Mouse (Mus musculus) intestine, postnatal 0 days (tissue): ENCODE results near the gene Btd. TPM values are rescaled to one million over a fixed set of nuclear protein-coding genes. Genes with fewer than 3 reads are reported as not detected.

ENCODE experiments used
- ATAC-seq: fragments of 200-750 bp; cut with Nextera tagmentation; 2 replicates; pipeline ENCODE4 v1.8.0; 2017; ENCODE audit warnings: mild to moderate bottlenecking, moderate TSS enrichment, moderate library complexity
- H3K27ac ChIP-seq: fragments of 300-500 bp; sonication (generic); 2 replicates; pipeline ENCODE4 v1.5.1; 2014; ENCODE audit warnings: mild to moderate bottlenecking, low read depth, low read length, moderate library complexity
- H3K27me3 ChIP-seq: fragments of 300-500 bp; sonication (generic); replicated peaks from 2 replicates; pipeline ENCODE4 v1.6.1; 2014; ENCODE audit warnings: low read length, mixed read lengths; ENCODE audit not compliant: control insufficient read depth, insufficient read depth
- H3K36me3 ChIP-seq: fragments of 300-500 bp; sonication (generic); 2 replicates; pipeline ENCODE4 v1.6.1; 2014; ENCODE audit warnings: mild to moderate bottlenecking, moderate library complexity; ENCODE audit not compliant: control insufficient read depth, insufficient read depth
- H3K4me1 ChIP-seq: fragments of 300-500 bp; sonication (generic); replicated peaks from 2 replicates; pipeline ENCODE4 v1.6.1; 2014; ENCODE audit warnings: antibody characterized with exemption, low read length, mixed read lengths; ENCODE audit not compliant: control insufficient read depth, insufficient read depth
- H3K4me2 ChIP-seq: fragments of 300-500 bp; sonication (generic); replicated peaks from 2 replicates; pipeline ENCODE4 v1.6.1; 2014; ENCODE audit warnings: low read depth, mild to moderate bottlenecking, moderate library complexity
- H3K4me3 ChIP-seq: fragments of 300-500 bp; sonication (generic); 2 replicates; pipeline ENCODE4 v1.5.1; 2014; ENCODE audit warnings: low read depth, low read length
- H3K9ac ChIP-seq: fragments of 300-500 bp; sonication (generic); 2 replicates; pipeline ENCODE4 v1.6.1; 2014; ENCODE audit warnings: mild to moderate bottlenecking, low read depth, low read length
- H3K9me3 ChIP-seq: fragments of 300-500 bp; sonication (generic); 2 replicates; pipeline ENCODE4 v1.6.1; 2016; ENCODE audit warnings: mixed run types; ENCODE audit not compliant: control insufficient read depth
- CTCF ChIP-seq: sonication (generic); IDR thresholded peaks from 2 replicates; pipeline ENCODE4 v1.5.1; 2016; ENCODE audit warnings: low read depth, mild to moderate bottlenecking, control low read depth, antibody characterized with exemption, moderate library complexity
- WGBS: fragments of 180-500 bp; shearing (Covaris S2); extraction: QIAGEN DNeasy Blood & Tissue Kit; methylation state at CpG from one replicate; pipeline ENCODE4 v1.1.7; 2014; 5-methylcytosine and 5-hydroxymethylcytosine counted together
- polyA plus RNA-seq: library from polyadenylated mRNA; unstranded; fragments of >200 nt; fragmentation: Nextera tagmentation; extraction: Ambion mirVana; gene quantifications from 2 replicates; pipeline ENCODE4 v1.2.1, GENCODE M21; 2015

Btd gene
- polyA plus RNA-seq, 1 experiment from 2014 or later = 45.5 TPM

DNA sequence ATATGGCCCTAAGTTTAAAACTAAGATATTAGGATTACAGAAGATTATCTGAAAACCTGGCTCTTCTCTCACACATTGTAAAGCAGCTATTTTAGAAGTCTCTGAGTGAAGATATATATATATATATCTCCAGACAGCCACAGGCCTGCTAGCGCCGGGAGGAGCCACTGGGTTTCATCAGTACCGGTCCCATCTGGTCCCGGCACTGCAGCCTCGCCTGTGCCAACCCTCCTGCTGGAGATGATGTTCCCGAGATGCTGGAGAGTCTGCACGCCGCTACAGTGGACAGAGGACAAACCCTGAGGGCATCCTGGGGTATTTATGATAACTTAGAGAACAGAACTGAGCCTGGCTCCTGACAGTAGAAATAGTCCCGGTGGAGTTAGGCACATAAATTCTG, 23.6 kb upstream of the Btd start:
- H3K9ac ChIP-seq = no peak overlapping the region
- no peak for TF ChIP-seq CTCF
- no peaks in the 10 kb centered on the region for H3K27me3 ChIP-seq
- H3K4me2 ChIP-seq = no peak overlapping the region
- ATAC-seq = no peak
- H3K27ac ChIP-seq = no peak overlapping the region
- H3K4me1 ChIP-seq = no peaks in the 10 kb centered on the region
- H3K4me3 ChIP-seq = no peak overlapping the region
- WGBS = 87% methylated on average over 9 of the region's 9 CpGs
- H3K36me3 ChIP-seq = peaks cover 15% of the 10 kb centered on the region; the same call in 1 of the 2 replicates
- H3K9me3 ChIP-seq = no peaks in the 10 kb centered on the region

DNA sequence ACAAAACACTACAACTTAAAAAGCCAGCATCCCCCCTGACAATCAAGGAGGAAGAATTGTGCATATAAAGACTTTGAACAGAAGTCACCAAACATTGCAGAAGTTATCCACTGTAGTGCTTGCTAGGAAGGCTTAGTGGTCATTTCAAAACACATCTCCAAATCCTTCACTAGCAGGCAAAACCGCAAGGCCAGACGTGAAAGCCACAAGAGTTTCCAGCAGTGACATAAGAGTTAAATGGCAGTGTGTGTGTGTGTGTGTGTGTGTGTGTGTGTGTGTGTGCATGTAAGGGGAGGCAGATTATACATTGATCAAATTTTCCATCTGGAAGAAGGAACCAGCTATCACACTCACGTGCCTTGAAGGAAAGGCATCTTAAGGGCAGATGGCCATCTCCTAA, 22.8 kb upstream of the Btd start:
- H3K27me3 ChIP-seq = no peaks in the 10 kb centered on the region
- no peaks in the 10 kb centered on the region for H3K4me1 ChIP-seq
- 80% methylated on average over 3 of the region's 3 CpGs for WGBS
- H3K4me3 ChIP-seq = no peak overlapping the region
- peaks cover 10% of the 10 kb centered on the region; the same call in 1 of the 2 replicates for H3K36me3 ChIP-seq
- TF ChIP-seq CTCF = no peak
- H3K27ac ChIP-seq = no peak overlapping the region
- H3K4me2 ChIP-seq = no peak overlapping the region
- no peaks in the 10 kb centered on the region for H3K9me3 ChIP-seq
- ATAC-seq = no peak
- no peak overlapping the region for H3K9ac ChIP-seq

DNA sequence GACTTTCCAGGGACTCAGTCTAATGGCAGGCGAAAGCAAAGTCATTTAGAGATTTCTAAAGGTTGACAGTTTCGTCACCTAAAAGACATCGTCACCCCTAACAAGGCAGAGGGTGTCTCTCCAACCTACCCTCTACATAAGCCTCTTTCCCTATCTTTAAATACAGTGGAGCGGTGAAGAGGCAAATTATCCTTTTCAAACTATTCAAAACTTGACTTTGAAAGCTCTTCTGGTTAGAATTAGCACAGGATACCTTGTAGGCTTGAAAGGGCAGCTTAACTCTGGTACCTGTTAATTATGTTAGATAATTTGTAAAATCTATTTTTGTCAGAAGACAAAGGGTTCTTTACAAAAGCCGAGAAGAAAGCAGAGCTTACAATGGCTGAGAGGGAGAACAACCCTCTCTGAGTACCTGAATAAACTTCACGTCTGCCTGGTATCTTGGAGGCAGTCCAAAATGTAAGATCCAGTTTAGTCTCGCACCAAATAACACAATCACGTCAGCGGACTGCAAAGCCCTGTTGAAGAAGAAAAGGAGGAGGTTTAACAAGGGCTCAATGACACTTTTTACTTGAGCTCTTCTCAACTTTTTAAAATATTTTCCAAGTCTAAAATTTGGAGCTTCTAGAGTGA, 20.1 kb upstream of the Btd start:
- no peak overlapping the region for H3K27ac ChIP-seq
- no peak overlapping the region for H3K4me3 ChIP-seq
- ATAC-seq = no peak
- H3K4me2 ChIP-seq = no peak overlapping the region
- no peaks in the 10 kb centered on the region for H3K27me3 ChIP-seq
- 75% methylated on average over 9 of the region's 9 CpGs for WGBS
- no peak for TF ChIP-seq CTCF
- no peaks in the 10 kb centered on the region for H3K9me3 ChIP-seq
- H3K9ac ChIP-seq = no peak overlapping the region
- no peaks in the 10 kb centered on the region for H3K4me1 ChIP-seq
- peaks cover 10% of the 10 kb centered on the region; the same call in 1 of the 2 replicates for H3K36me3 ChIP-seq

DNA sequence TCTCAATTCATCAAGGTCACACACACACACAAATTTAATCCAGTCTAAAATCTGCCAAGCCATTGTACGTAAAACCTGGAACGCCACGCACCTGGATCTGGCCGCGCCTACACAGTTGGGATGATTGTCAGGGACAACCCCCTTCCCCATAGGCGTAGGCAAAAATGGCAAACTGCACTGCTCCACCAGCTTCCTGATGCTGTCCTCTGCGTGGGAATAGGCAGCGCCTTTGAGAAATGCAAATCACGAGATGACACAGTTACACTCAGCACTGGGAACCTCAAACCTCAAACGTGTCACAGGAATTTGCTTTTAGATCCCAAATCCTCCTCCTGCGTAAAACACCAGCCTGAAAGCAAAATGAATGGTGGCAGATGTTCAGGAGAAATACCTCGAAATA, 18.1 kb upstream of the Btd start:
- Histone ChIP-seq H3K4me3 (no peak overlapping the region), H3K9me3 (no peaks in the 10 kb centered on the region), H3K27ac (no peak overlapping the region), H3K4me2 (no peak overlapping the region), H3K36me3 (peaks cover 13% of the 10 kb centered on the region; the same call in 1 of the 2 replicates), H3K27me3 (no peaks in the 10 kb centered on the region), H3K4me1 (no peaks in the 10 kb centered on the region), H3K9ac (no peak overlapping the region)
- TF ChIP-seq CTCF = no peak
- WGBS = 87% methylated on average over 12 of the region's 12 CpGs
- ATAC-seq = no peak

DNA sequence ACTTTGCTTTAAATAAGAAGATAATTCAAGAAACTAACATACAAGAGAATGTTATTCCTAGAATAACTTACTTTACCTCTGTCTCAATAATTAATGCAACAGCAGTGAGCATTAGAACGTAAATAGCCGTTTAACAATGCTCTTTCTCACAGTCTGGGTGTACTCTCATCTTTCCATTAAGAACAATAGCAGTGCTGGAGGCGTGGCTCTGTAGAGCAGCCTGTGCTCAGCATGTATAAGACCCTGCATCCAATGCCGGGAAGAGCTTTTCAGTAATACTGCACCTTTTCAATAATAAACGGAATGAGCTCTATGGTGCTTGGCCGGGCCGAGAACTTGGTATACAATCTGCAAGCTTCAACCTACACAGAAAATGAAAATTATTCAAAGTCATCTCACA, 10.2 kb upstream of the Btd start:
- Histone ChIP-seq H3K36me3 (peaks cover 8% of the 10 kb centered on the region; the same call in 1 of the 2 replicates), H3K4me2 (no peak overlapping the region), H3K9ac (no peak overlapping the region), H3K27ac (no peak overlapping the region), H3K4me1 (no peaks in the 10 kb centered on the region), H3K27me3 (no peaks in the 10 kb centered on the region), H3K4me3 (no peak overlapping the region), H3K9me3 (no peaks in the 10 kb centered on the region)
- no peak for ATAC-seq
- TF ChIP-seq CTCF = no peak
- WGBS = 81% methylated on average over 7 of the region's 7 CpGs

DNA sequence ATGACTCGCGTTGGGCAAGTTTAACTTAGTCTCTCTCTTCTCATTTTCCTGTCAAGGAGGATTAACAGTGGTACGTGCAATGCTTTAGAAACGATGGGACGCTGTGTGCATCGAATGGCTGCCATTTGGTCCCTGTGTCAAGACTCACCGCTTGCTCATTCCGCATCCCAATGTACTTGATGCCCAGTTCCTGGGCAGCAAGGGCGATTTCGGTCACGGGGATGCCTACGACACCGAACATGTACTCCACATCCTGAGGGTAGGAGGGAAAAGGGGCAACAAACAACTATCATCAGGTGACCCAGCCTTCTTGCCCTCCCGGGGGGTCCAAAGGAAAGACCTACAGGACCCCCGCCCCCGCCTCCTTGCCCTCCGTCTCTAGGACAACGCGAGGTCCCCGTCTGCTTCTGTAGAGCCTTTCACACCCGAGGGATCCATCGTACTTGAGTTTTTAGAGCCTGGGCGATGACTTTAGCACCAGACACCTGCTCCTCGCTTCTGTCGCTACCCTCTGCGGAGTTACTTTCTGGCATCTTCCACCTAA, 410 bp upstream of the Btd start, which contains the start of gene Gm49387:
Gene Gm49387, minus strand, starts transcription at position 533 of the 544 bp plus-strand sequence.
- H3K36me3 ChIP-seq = no peaks in the 10 kb centered on the region
- H3K4me3 ChIP-seq = peak within 1 kb of the TSS; percentile 64
- ATAC-seq = no peak
- H3K9me3 ChIP-seq = no peaks in the 10 kb centered on the region
- 2% methylated on average over 26 of the region's 26 CpGs for WGBS
- H3K27ac ChIP-seq = peak within 1 kb of the TSS; percentile 84
- TF ChIP-seq CTCF = no peak
- peak within 1 kb of the TSS; percentile 88 for H3K4me2 ChIP-seq
- H3K4me1 ChIP-seq = peaks cover 3% of the 10 kb centered on the region; the same call in 1 of the 2 replicates
- peak within 1 kb of the TSS; percentile 63 for H3K9ac ChIP-seq
- no peaks in the 10 kb centered on the region for H3K27me3 ChIP-seq
